Mouse (Mus musculus) MEL (cell line): ENCODE data around the gene Kif19a. TPM values are rescaled to one million over a fixed set of nuclear protein-coding genes. Genes with fewer than 3 reads are reported as not detected.

ENCODE experiments used
- DNase-seq: peaks from one replicate; pipeline ENCODE4 v3.0.0; 2011; ENCODE audit warnings: low read depth, low spot score
- H3K27ac ChIP-seq: 2 replicates; pipeline ENCODE4 v1.5.1; 2012; ENCODE audit warnings: low read depth, mild to moderate bottlenecking, control low read depth, low read length, moderate library complexity; ENCODE audit not compliant: control insufficient read depth
- H3K27me3 ChIP-seq, 2 experiments: fragments of 150-350 bp in 1 of 2; sonication (generic) in 1 of 2; 2 replicates each; pipeline ENCODE4 v1.6.1; 2012; ENCODE audit warnings: low read length in 2 of 2, mild to moderate bottlenecking in 2 of 2, improper control_type of control experiment in 1 of 2, moderate library complexity in 1 of 2; ENCODE audit not compliant: insufficient read depth in 2 of 2, control insufficient read depth in 1 of 2
- H3K36me3 ChIP-seq, 2 experiments: 2 replicates each; pipeline ENCODE4 v1.6.1; 2012 to 2014; ENCODE audit warnings: low read length in 2 of 2, improper control_type of control experiment in 1 of 2, inconsistent platforms in 1 of 2, mild to moderate bottlenecking in 1 of 2; ENCODE audit not compliant: insufficient read depth in 2 of 2, control insufficient read depth in 1 of 2
- H3K4me1 ChIP-seq, 2 experiments: fragments of 150-350 bp in 1 of 2; sonication (generic) in 1 of 2; 2 replicates each; pipeline ENCODE4 v1.6.1; 2012; ENCODE audit warnings: low read length in 2 of 2, improper control_type of control experiment in 1 of 2, mild to moderate bottlenecking in 1 of 2; ENCODE audit not compliant: insufficient read depth in 2 of 2, control insufficient read depth in 1 of 2
- H3K4me3 ChIP-seq, 2 experiments: fragments of 150-350 bp in 1 of 2; sonication (generic) in 1 of 2; 2 replicates each; pipeline ENCODE4 v1.5.1; 2012; ENCODE audit warnings: low read depth in 2 of 2, low read length in 2 of 2, mild to moderate bottlenecking in 2 of 2, moderate library complexity in 2 of 2, control low read depth in 1 of 2, improper control_type of control experiment in 1 of 2; ENCODE audit not compliant: control insufficient read depth in 1 of 2, insufficient read depth in 1 of 2
- H3K79me2 ChIP-seq: 2 replicates; pipeline ENCODE4 v1.6.1; 2012; ENCODE audit warnings: mild to moderate bottlenecking, low read length, moderate library complexity; ENCODE audit not compliant: control insufficient read depth, poor library complexity, insufficient read depth
- H3K9ac ChIP-seq: 2 replicates; pipeline ENCODE4 v1.6.1; 2012; ENCODE audit warnings: low read depth, mild to moderate bottlenecking, control low read depth, low read length, moderate library complexity; ENCODE audit not compliant: control insufficient read depth, poor library complexity, severe bottlenecking
- H3K9me3 ChIP-seq: fragments of 150-350 bp; sonication (generic); replicated peaks from 2 replicates; pipeline ENCODE4 v1.6.1; 2012; ENCODE audit warnings: mild to moderate bottlenecking, low read length, improper control_type of control experiment, moderate library complexity; ENCODE audit not compliant: insufficient read depth
- CHD1 ChIP-seq: IDR thresholded peaks from 2 replicates; pipeline ENCODE4 v1.6.1; 2012; ENCODE audit warnings: low read depth, mild to moderate bottlenecking, inconsistent platforms, low read length, improper control_type of control experiment
- CHD2 ChIP-seq: IDR thresholded peaks from 2 replicates; pipeline ENCODE4 v1.6.1; 2011; ENCODE audit warnings: low read length, improper control_type of control experiment
- ELF1 ChIP-seq: IDR thresholded peaks from 2 replicates; pipeline ENCODE4 v1.6.1; 2014; ENCODE audit warnings: low read depth, mild to moderate bottlenecking, inconsistent platforms, low read length, improper control_type of control experiment, moderate library complexity
- ETS1 ChIP-seq: IDR thresholded peaks from 2 replicates; pipeline ENCODE4 v1.6.1; 2012; ENCODE audit warnings: low read depth, mild to moderate bottlenecking, inconsistent platforms, low read length, improper control_type of control experiment, moderate library complexity
- HCFC1 ChIP-seq: IDR thresholded peaks from 2 replicates; pipeline ENCODE4 v1.6.1; 2012; ENCODE audit warnings: low read depth, mild to moderate bottlenecking, inconsistent platforms, low read length, improper control_type of control experiment, moderate library complexity
- KAT2A ChIP-seq: conservative IDR thresholded peaks from 2 replicates; pipeline ENCODE4 v1.6.1; 2012; ENCODE audit warnings: low read depth, low read length, improper control_type of control experiment, inconsistent platforms
- MAFK ChIP-seq: IDR thresholded peaks from 2 replicates; pipeline ENCODE4 v1.6.1; 2011; ENCODE audit warnings: low read depth, mild to moderate bottlenecking, low read length, improper control_type of control experiment, borderline replicate concordance
- MAX ChIP-seq: IDR thresholded peaks from 2 replicates; pipeline ENCODE4 v1.6.1; 2011; ENCODE audit warnings: low read length, improper control_type of control experiment
- MYB ChIP-seq: IDR thresholded peaks from 2 replicates; pipeline ENCODE4 v1.6.1; 2011; ENCODE audit warnings: mild to moderate bottlenecking, low read depth, low read length, improper control_type of control experiment
- POLR2AphosphoS2 ChIP-seq: IDR thresholded peaks from 2 replicates; pipeline ENCODE4 v1.6.1; 2011; ENCODE audit warnings: low read length, improper control_type of control experiment
- TBP ChIP-seq: IDR thresholded peaks from 2 replicates; pipeline ENCODE4 v1.8.0; 2011; ENCODE audit warnings: low read depth, low read length, improper control_type of control experiment
- USF1 ChIP-seq: IDR thresholded peaks from 2 replicates; pipeline ENCODE4 v1.6.1; 2014; ENCODE audit warnings: low read depth, mild to moderate bottlenecking, inconsistent platforms, low read length, improper control_type of control experiment, moderate library complexity
- ZKSCAN1 ChIP-seq: IDR thresholded peaks from 2 replicates; pipeline ENCODE4 v1.6.1; 2012; ENCODE audit warnings: low read depth, mild to moderate bottlenecking, inconsistent platforms, low read length, improper control_type of control experiment, moderate library complexity
- ZMIZ1 ChIP-seq: IDR thresholded peaks from 2 replicates; pipeline ENCODE4 v1.6.1; 2012; ENCODE audit warnings: low read depth, mild to moderate bottlenecking, inconsistent platforms, low read length, improper control_type of control experiment, moderate library complexity
- ZNF384 ChIP-seq: IDR thresholded peaks from 2 replicates; pipeline ENCODE4 v1.6.1; 2012; ENCODE audit warnings: low read depth, mild to moderate bottlenecking, inconsistent platforms, low read length, improper control_type of control experiment
- polyA plus RNA-seq, 2 experiments: library from polyadenylated mRNA; stranded (reverse) in 1 of 2; unstranded in 1 of 2; fragments of >175 nt in 1 of 2; fragments of >200 nt in 1 of 2; gene quantifications; 2 replicates each; pipeline versions ENCODE4 v1.2.1 to v1.2.4; 2012; ENCODE audit warnings: low replicate concordance in 2 of 2, low read depth in 1 of 2; ENCODE audit not compliant: insufficient read length in 2 of 2, insufficient read depth in 1 of 2, missing spikeins in 1 of 2
- total RNA-seq: library from RNA; depleted of rRNA; stranded (reverse); fragments of 300-350 nt; gene quantifications from 2 replicates; pipeline ENCODE4 v1.2.3, GENCODE M21; 2012

Gene Kif19a
- total and polyA plus RNA-seq, 3 experiments: not detected

- H3K79me2 ChIP-seq: no peaks in the 10 kb centered on the region
- H3K4me3 ChIP-seq: no peak overlapping the region
- no peaks in the 10 kb centered on the region for H3K4me1 ChIP-seq
- no peak overlapping the region for H3K9ac ChIP-seq
- H3K27me3 ChIP-seq: no peaks in the 10 kb centered on the region
- H3K9me3 ChIP-seq: no peaks in the 10 kb centered on the region; the same call in 1 of the 2 replicates
- no peak for DNase-seq
- no peaks in the 10 kb centered on the region for H3K36me3 ChIP-seq
- no peak for TF ChIP-seq ELF1
- no peak for TF ChIP-seq ZKSCAN1
- TF ChIP-seq CHD1: no peak
- no peak for TF ChIP-seq CHD2
- no peak for TF ChIP-seq ZMIZ1
- TF ChIP-seq ZNF384: no peak
- TF ChIP-seq ETS1: no peak
- no peak for TF ChIP-seq USF1
- TF ChIP-seq HCFC1: no peak
- H3K27ac ChIP-seq: no peak overlapping the region
Observed at GRCm38 (mm10) chr11:114771896-114772295, 6.7 kb downstream of the Kif19a start.

- no peak overlapping the region for H3K9ac ChIP-seq
- no peak for DNase-seq
- H3K79me2 ChIP-seq: no peaks in the 10 kb centered on the region
- no peaks in the 10 kb centered on the region for H3K9me3 ChIP-seq
- H3K27ac ChIP-seq: no peak overlapping the region
- no peak overlapping the region for H3K4me3 ChIP-seq
- no peaks in the 10 kb centered on the region for H3K36me3 ChIP-seq
- TF ChIP-seq MAFK: no peak
- no peak for TF ChIP-seq POLR2AphosphoS2
- no peak for TF ChIP-seq MAX
- TF ChIP-seq KAT2A: no peak
- no peaks in the 10 kb centered on the region for H3K4me1 ChIP-seq
- no peaks in the 10 kb centered on the region for H3K27me3 ChIP-seq
Observed at GRCm38 (mm10) chr11:114780076-114780475, 14.9 kb downstream of the Kif19a start.

GRCm38 (mm10) chr11:114785892-114786291 is 20.7 kb downstream of the Kif19a start:
- no peaks in the 10 kb centered on the region for H3K9me3 ChIP-seq
- no peak overlapping the region for H3K27ac ChIP-seq
- H3K9ac ChIP-seq: no peak overlapping the region
- H3K27me3 ChIP-seq: no peaks in the 10 kb centered on the region
- DNase-seq: no peak
- H3K36me3 ChIP-seq: no peaks in the 10 kb centered on the region
- no peak overlapping the region for H3K4me3 ChIP-seq
- TF ChIP-seq MAFK (no peak), MYB (no peak), TBP (no peak)
- no peaks in the 10 kb centered on the region for H3K79me2 ChIP-seq
- H3K4me1 ChIP-seq: no peaks in the 10 kb centered on the region
